Mouse (Mus musculus): ENCODE results near the gene Cgnl1.

DNA sequence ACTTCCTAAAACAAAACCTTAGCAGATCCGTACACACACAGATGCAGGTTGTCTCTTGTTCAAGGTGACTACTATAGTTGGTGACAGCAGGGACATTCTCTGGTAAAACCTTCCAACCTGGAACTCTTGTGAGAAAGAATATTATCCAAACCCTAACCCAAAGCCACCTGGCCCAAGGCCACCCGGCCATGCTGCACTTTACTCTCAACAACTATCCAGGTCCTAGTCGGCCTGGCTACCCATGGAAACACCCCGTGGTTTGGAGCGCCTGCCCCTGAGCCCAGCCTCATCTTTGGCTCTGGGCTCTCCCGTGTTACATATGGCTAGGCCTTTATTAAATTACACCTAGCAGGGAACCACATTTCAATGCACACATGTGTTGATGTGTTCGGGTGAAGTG is 35.5 kb downstream of the Cgnl1 start:
- no peak for TF ChIP-seq CTCF (IDR thresholded peaks at IDR 0.05; ENCODE audit: low read depth)
- TF ChIP-seq EP300 (IDR thresholded peaks at IDR 0.05; ENCODE audit: low read depth) = no peak

Measured in liver, postnatal 0 days (tissue).